Mouse (Mus musculus): ENCODE measurements around the gene Fbxw10. TPM values are rescaled to one million over a fixed set of nuclear protein-coding genes. Genes with fewer than 3 reads are reported as not detected.
A peak's percentile ranks its signal among the peaks of the same experiment; 100 is the strongest.

Fbxw10 gene
- polyA plus RNA-seq, 2 experiments = 0.56 to 0.67 TPM

DNA sequence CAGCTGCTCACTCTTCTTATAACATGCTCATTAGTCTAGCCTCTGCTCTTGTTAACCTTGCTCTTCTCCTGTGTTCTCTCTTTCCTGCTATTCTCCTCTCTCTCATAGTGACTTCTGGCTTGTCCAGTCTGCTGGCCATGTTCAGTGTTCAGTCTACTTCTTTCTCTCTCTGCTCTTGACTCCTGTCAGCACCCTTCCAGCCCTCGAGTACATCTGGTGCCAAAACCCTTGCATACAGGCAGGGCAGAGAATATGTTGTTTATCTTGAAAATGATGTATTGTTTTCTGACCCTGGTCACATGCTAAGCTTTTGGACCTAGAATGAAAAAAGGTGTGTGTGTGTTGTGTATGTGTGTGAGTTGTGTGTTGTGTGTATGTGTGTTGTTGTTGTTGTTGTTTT lies 33.4 kb upstream of the Fbxw10 start:
- H3K36me3 ChIP-seq (ENCODE audit: control insufficient read depth, insufficient read depth, low read length) = no peaks in the 10 kb centered on the region
- no peak for TF ChIP-seq POLR2A (IDR thresholded peaks at IDR 0.05; ENCODE audit: borderline replicate concordance, extremely low read depth, insufficient read depth, insufficient read length)
- H3K9me3 ChIP-seq (ENCODE audit: control insufficient read depth, low read length) = no peaks in the 10 kb centered on the region
- H3K4me2 ChIP-seq (replicated peaks; ENCODE audit: low read depth, low read length, severe bottlenecking) = no peak overlapping the region
- H3K4me1 ChIP-seq (ENCODE audit: control insufficient read depth, insufficient read depth, low read length) = no peaks in the 10 kb centered on the region; the same call in 1 of the 2 replicates
- WGBS = 65% methylated on average over 1 of the region's 1 CpGs
- DNase-seq (ENCODE audit: low spot score) (no peak), ATAC-seq (ENCODE audit: low FRiP score, low read depth) (no peak)
- H3K4me3 ChIP-seq (replicated peaks; ENCODE audit: low read length) = no peak overlapping the region
- H3K27me3 ChIP-seq (ENCODE audit: control insufficient read depth, insufficient read depth, low read length) = no peaks in the 10 kb centered on the region
- no peak overlapping the region for H3K27ac ChIP-seq (replicated peaks; ENCODE audit: low read depth, low read length)
- no peak overlapping the region for H3K9ac ChIP-seq (ENCODE audit: low read depth, low read length, severe bottlenecking)

DNA sequence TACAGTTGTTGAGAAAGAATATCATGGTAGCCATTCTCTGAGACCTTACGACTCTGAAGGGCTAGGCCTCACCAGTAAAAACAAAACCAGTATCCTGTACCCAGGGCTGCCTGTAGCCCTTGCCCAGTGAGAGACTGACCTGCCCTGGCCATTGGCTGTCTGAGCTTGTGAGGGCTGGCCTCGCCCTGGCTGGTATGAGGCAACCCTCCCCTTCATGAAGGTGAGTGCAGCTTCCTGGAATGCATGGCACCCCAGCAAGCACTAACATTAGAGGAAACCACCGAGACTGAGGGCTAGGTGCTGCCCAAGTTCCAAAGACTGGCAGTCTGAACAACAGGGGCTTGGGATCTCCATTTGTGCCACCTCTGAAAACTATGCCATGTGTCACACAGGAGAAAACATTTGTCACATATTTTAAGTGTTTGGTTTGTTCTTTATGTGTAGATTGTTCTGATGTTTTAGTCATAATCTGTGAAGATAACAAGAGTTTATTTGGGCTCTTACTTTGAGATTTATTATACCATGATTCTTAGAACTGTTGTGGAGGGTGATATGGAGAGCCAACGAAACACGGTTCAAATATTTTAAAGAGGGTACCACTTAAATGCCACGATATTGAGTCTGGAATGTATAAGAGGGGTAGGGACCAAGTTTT lies 32.8 kb upstream of the Fbxw10 start:
- Histone ChIP-seq H3K9ac (ENCODE audit: low read depth, low read length, severe bottlenecking) (no peak overlapping the region), H3K36me3 (ENCODE audit: control insufficient read depth, insufficient read depth, low read length) (no peaks in the 10 kb centered on the region), H3K4me3 (replicated peaks; ENCODE audit: low read length) (no peak overlapping the region), H3K9me3 (ENCODE audit: control insufficient read depth, low read length) (no peaks in the 10 kb centered on the region), H3K4me2 (replicated peaks; ENCODE audit: low read depth, low read length, severe bottlenecking) (no peak overlapping the region), H3K27me3 (ENCODE audit: control insufficient read depth, insufficient read depth, low read length) (no peaks in the 10 kb centered on the region), H3K27ac (replicated peaks; ENCODE audit: low read depth, low read length) (no peak overlapping the region), H3K4me1 (ENCODE audit: control insufficient read depth, insufficient read depth, low read length) (no peaks in the 10 kb centered on the region; the same call in 1 of the 2 replicates)
- 64% methylated on average over 6 of the region's 6 CpGs for WGBS
- TF ChIP-seq POLR2A (IDR thresholded peaks at IDR 0.05; ENCODE audit: borderline replicate concordance, extremely low read depth, insufficient read depth, insufficient read length) = no peak
- no peak for DNase-seq (ENCODE audit: low spot score)
- no peak for ATAC-seq (ENCODE audit: low FRiP score, low read depth)

DNA sequence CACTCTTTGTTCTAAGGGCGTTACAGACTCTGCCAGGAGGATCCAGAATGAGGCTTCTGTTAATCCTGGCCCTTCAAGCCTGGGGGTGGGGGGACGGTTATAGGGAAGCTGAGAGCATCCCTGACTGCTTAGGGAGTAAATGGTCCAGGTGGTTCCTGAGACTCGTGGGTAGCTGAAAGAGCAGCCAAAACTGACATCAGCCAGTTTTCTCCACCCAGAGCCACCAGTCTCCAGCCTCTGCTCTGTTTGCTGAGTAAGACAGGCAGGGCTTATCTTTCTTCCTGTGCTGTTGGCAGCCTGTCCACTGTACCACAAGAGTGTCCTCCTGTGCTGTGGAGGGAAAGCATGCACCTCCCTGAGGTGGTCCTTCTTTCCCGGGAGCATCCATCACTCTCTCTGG lies 32.2 kb upstream of the Fbxw10 start:
- H3K4me3 ChIP-seq (replicated peaks; ENCODE audit: low read length) = no peak overlapping the region
- H3K27ac ChIP-seq (replicated peaks; ENCODE audit: low read depth, low read length) = no peak overlapping the region
- no peak overlapping the region for H3K4me2 ChIP-seq (replicated peaks; ENCODE audit: low read depth, low read length, severe bottlenecking)
- DNase-seq (ENCODE audit: low spot score) = no peak
- H3K4me1 ChIP-seq (ENCODE audit: control insufficient read depth, insufficient read depth, low read length) = peaks cover 2% of the 10 kb centered on the region
- H3K27me3 ChIP-seq (ENCODE audit: control insufficient read depth, insufficient read depth, low read length) = no peaks in the 10 kb centered on the region
- ATAC-seq (ENCODE audit: low FRiP score, low read depth) = no peak
- no peak for TF ChIP-seq POLR2A (IDR thresholded peaks at IDR 0.05; ENCODE audit: borderline replicate concordance, extremely low read depth, insufficient read depth, insufficient read length)
- H3K9ac ChIP-seq (ENCODE audit: low read depth, low read length, severe bottlenecking) = no peak overlapping the region
- no peaks in the 10 kb centered on the region for H3K9me3 ChIP-seq (ENCODE audit: control insufficient read depth, low read length)
- H3K36me3 ChIP-seq (ENCODE audit: control insufficient read depth, insufficient read depth, low read length) = no peaks in the 10 kb centered on the region
- 52% methylated on average over 4 of the region's 4 CpGs for WGBS

DNA sequence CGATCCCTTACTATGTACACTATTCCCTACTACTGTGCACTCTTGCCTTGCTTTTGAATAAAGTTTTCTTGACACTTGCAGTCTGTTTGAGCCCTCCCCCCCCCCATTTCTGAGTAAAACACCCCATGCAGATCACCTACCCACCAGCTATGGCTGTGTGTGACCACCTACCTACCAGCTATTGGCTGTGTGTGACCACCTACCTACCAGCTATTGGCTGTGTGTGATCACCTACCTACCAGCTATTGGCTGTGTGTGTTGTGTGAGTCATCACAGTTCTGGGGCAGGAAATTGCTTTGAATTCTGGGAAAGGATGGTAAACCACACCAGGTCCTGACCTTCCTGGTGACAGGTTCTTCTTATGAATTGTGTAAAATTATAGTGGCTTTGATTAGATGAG lies 31.4 kb upstream of the Fbxw10 start:
- Histone ChIP-seq H3K9me3 (ENCODE audit: control insufficient read depth, low read length) (no peaks in the 10 kb centered on the region), H3K4me1 (ENCODE audit: control insufficient read depth, insufficient read depth, low read length) (peaks cover 10% of the 10 kb centered on the region), H3K4me3 (replicated peaks; ENCODE audit: low read length) (no peak overlapping the region), H3K27ac (replicated peaks; ENCODE audit: low read depth, low read length) (no peak overlapping the region), H3K27me3 (ENCODE audit: control insufficient read depth, insufficient read depth, low read length) (no peaks in the 10 kb centered on the region), H3K36me3 (ENCODE audit: control insufficient read depth, insufficient read depth, low read length) (no peaks in the 10 kb centered on the region), H3K4me2 (replicated peaks; ENCODE audit: low read depth, low read length, severe bottlenecking) (no peak overlapping the region), H3K9ac (ENCODE audit: low read depth, low read length, severe bottlenecking) (no peak overlapping the region)
- TF ChIP-seq POLR2A (IDR thresholded peaks at IDR 0.05; ENCODE audit: borderline replicate concordance, extremely low read depth, insufficient read depth, insufficient read length) = no peak
- 87% methylated on average over 1 of the region's 1 CpGs for WGBS
- DNase-seq (ENCODE audit: low spot score) (no peak), ATAC-seq (ENCODE audit: low FRiP score, low read depth) (no peak)

DNA sequence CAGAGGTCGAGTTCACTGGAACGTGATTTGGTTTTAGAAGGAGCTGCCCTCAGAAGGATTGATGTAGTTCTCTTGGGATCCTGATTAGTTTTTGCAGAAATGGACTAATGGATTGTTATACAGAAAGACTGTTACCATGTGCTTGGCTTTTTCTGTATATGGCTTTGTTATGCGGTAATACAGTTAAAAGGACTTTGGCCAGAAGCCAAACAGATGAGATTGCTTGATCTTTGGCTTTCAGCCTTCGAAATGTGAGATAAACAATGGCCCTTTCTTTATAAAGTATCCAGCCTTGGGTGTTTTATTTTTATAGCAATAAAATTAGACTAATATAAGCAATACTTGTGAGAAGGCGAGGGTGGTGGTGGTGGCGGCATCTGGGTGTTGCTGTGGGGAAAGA lies 30.3 kb upstream of the Fbxw10 start:
- Histone ChIP-seq H3K36me3 (ENCODE audit: control insufficient read depth, insufficient read depth, low read length) (no peaks in the 10 kb centered on the region), H3K9me3 (ENCODE audit: control insufficient read depth, low read length) (no peaks in the 10 kb centered on the region), H3K4me3 (replicated peaks; ENCODE audit: low read length) (no peak overlapping the region), H3K4me1 (ENCODE audit: control insufficient read depth, insufficient read depth, low read length) (peaks cover 18% of the 10 kb centered on the region), H3K27me3 (ENCODE audit: control insufficient read depth, insufficient read depth, low read length) (no peaks in the 10 kb centered on the region), H3K9ac (ENCODE audit: low read depth, low read length, severe bottlenecking) (no peak overlapping the region), H3K4me2 (replicated peaks; ENCODE audit: low read depth, low read length, severe bottlenecking) (no peak overlapping the region), H3K27ac (replicated peaks; ENCODE audit: low read depth, low read length) (no peak overlapping the region)
- 45% methylated on average over 6 of the region's 6 CpGs for WGBS
- no peak for TF ChIP-seq POLR2A (IDR thresholded peaks at IDR 0.05; ENCODE audit: borderline replicate concordance, extremely low read depth, insufficient read depth, insufficient read length)
- ATAC-seq (ENCODE audit: low FRiP score, low read depth) (no peak), DNase-seq (ENCODE audit: low spot score) (peak; percentile 33)
